Mouse (Mus musculus): ENCODE measurements at regions not wholly inside any gene's neighbourhood (a gene's known extent, or its start where the extent isn't known, plus 50 kb on each side); places are given as distances from the start of the nearest gene placed in this dataset.

- TF ChIP-seq MYOD1 (IDR thresholded peaks at IDR 0.05; ENCODE audit: control insufficient read depth, insufficient read length, low read depth): no peak
- no peak for TF ChIP-seq CTCF (IDR thresholded peaks at IDR 0.05; ENCODE audit: control insufficient read depth, insufficient read depth, insufficient read length)
- no peak for TF ChIP-seq MAX (IDR thresholded peaks at IDR 0.05)
- TF ChIP-seq MYOG (IDR thresholded peaks at IDR 0.05; ENCODE audit: control insufficient read depth, extremely low read depth, insufficient read length): no peak
- TF ChIP-seq USF1 (IDR thresholded peaks at IDR 0.05; ENCODE audit: low read depth): no peak
- TF ChIP-seq CEBPB (IDR thresholded peaks at IDR 0.05; ENCODE audit: low read depth): no peak
Observed at GRCm38 (mm10) chr5:118839916-118840315, 279.4 kb downstream of the Med13l start.
